Mouse (Mus musculus) spleen, postnatal 4 days (tissue): ENCODE measurements at regions not wholly inside any gene's neighbourhood (a gene's known extent, or its start where the extent isn't known, plus 50 kb on each side); places are given as distances from the start of the nearest gene placed in this dataset.

Experiments used
- DNase-seq, 2 experiments: peaks; one replicate each; pipeline ENCODE4 v3.0.0; 2022; ENCODE audit warnings: low spot score in 2 of 2

GRCm38 (mm10) chr4:152935484-152935883 lies 457.8 kb upstream of the Kcnab2 start:
- DNase-seq: no peak

- DNase-seq: no peak
These were observed 450.8 kb upstream of the Kcnab2 start for GRCm38 (mm10) chr4:152928422-152928985.

- DNase-seq: no peak
These were observed 442.6 kb upstream of the Kcnab2 start for GRCm38 (mm10) chr4:152920261-152920660.

GRCm38 (mm10) chr4:152919851-152920250 lies 442.2 kb upstream of the Kcnab2 start:
- DNase-seq: no peak

GRCm38 (mm10) chr4:152916576-152916975 lies 438.9 kb upstream of the Kcnab2 start:
- no peak for DNase-seq

- DNase-seq: no peak
These were observed 435.8 kb upstream of the Kcnab2 start for GRCm38 (mm10) chr4:152913497-152913896.

GRCm38 (mm10) chr4:152912846-152913245 lies 435.2 kb upstream of the Kcnab2 start:
- DNase-seq: no peak

- DNase-seq: no peak
These were observed 430.6 kb upstream of the Kcnab2 start for GRCm38 (mm10) chr4:152908235-152908634.

- no peak for DNase-seq
These were observed 425.2 kb upstream of the Kcnab2 start for GRCm38 (mm10) chr4:152902851-152903250.

- no peak for DNase-seq
These were observed 422.4 kb upstream of the Kcnab2 start for GRCm38 (mm10) chr4:152900049-152900448.

- DNase-seq: no peak
These were observed 417.4 kb upstream of the Kcnab2 start for GRCm38 (mm10) chr4:152895076-152895475.

GRCm38 (mm10) chr4:152892997-152893396 lies 415.3 kb upstream of the Kcnab2 start:
- no peak for DNase-seq

GRCm38 (mm10) chr4:152889211-152889610 lies 411.5 kb upstream of the Kcnab2 start:
- no peak for DNase-seq

- no peak for DNase-seq
These were observed 410.6 kb upstream of the Kcnab2 start for GRCm38 (mm10) chr4:152888306-152888705.

GRCm38 (mm10) chr4:152886773-152887172 lies 409.1 kb upstream of the Kcnab2 start:
- peak in 1 of 2 experiments; percentile 18 for DNase-seq

GRCm38 (mm10) chr4:152881433-152881930 lies 403.8 kb upstream of the Kcnab2 start:
- DNase-seq: no peak

- no peak for DNase-seq
These were observed 402.7 kb upstream of the Kcnab2 start for GRCm38 (mm10) chr4:152880368-152880767.

- no peak for DNase-seq
These were observed 401.3 kb upstream of the Kcnab2 start for GRCm38 (mm10) chr4:152878941-152879340.

- no peak for DNase-seq
These were observed 400.7 kb upstream of the Kcnab2 start for GRCm38 (mm10) chr4:152878401-152878800.

GRCm38 (mm10) chr4:152870046-152870445 lies 392.4 kb upstream of the Kcnab2 start:
- DNase-seq: no peak

- DNase-seq: no peak
These were observed 388.2 kb upstream of the Kcnab2 start for GRCm38 (mm10) chr4:152865894-152866293.

GRCm38 (mm10) chr4:152862818-152863614 lies 385.3 kb upstream of the Kcnab2 start:
- no peak for DNase-seq

GRCm38 (mm10) chr4:152859161-152859560 lies 381.5 kb upstream of the Kcnab2 start:
- no peak for DNase-seq
